Mouse (Mus musculus) layer of hippocampus, postnatal 36 days (tissue): Measurements from ENCODE around the gene Tdrd3. TPM values are rescaled to one million over a fixed set of nuclear protein-coding genes. Genes with fewer than 3 reads are reported as not detected.

ENCODE experiments used
- DNase-seq, 2 experiments: peaks; one replicate each; pipeline ENCODE4 v3.0.0; 2022
- total RNA-seq, 2 experiments: library from RNA; stranded (reverse); gene quantifications; 2 replicates each; pipeline ENCODE4 v1.2.3; 2021

Tdrd3 gene
- 10 to 100 TPM; 28.4 to 29.5 TPM for total RNA-seq

DNA sequence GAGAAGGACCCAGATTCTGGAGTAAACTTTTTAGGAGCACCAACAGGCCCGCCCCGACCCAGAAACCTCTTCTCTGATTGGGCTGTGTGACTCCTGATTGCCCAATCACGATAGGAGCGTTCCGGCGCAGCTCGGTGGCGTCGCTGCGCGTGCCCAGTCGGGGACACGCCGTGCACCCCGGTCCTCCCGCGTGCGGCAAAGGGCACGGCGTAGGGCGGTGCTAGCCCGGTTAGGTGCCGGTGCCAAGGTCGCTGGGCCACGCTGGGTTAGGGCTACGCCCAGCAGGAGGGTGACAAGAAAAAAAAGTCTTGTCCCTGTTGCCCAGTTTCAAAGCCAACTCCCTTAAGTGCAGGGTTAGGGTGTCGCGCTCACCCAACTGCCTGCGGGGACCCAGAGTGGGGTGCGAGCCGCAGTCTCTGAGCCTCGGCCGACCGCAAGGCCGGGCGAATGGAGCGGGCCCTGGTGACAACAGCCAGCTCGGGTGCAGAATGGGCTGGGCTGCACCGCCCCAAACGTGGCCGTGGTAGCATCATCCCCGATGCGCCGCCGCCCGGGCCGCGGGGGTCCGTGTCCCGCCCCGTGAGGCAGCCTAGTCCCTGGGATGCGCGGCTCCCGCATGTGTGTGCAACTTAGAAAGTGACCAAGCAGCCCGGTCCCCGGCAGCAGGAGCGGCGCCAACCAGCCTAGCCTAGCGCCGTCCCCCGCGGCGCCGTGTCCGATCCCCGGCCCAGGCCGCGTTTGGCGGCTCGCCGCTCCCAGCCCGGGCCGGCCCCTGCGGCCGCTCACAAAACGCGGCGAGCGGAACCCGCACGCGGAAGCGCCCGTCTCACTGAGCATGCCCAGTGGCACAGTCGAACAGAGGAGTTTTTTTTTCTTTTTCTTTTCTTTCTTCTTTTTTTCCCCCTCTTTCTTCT, at the start of gene Tdrd3:
Tdrd3 (plus strand) TSS at position 832 of the 914 bp plus-strand sequence.
- peak; percentile 95 to 96 for DNase-seq

DNA sequence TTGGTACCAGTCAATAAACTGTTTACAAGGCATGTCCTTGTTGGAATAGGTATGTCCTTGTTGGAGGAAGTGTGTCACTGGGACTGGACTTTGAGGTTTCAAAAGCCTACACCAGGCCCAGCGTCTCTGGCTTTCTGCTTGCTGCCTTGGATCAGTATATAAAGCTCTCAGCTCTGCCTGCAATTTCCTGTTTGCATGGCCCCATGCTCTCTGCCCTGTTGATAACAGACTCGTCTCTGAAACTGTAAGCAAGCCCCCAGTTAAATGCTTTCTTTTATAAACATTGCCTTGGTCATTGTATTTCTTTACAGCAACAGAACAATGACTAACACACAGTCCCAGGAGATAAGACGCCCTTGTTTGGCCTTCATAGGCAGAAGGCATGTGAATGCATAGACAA, 49.3 kb upstream of the Tdrd3 start:
- DNase-seq = no peak

DNA sequence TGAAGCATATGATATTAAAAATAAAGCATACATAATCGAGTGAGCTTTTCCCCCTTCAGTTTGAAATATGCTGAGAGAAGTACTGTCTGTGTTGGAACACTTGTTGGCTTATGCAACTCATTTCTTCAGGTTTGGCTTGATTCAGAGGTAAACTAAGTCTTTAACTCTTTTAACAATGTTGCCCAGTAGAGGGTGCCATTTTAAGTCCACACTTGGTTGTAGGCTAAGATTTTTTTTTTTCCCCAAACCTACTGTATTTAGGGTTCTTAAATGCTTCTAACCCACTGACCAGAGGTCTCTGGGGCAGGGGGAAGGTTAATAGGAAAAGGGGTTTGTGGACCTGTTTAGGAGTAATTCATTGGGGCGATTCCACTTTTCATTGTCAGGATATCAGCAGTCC, 33.4 kb upstream of the Tdrd3 start:
- no peak for DNase-seq

DNA sequence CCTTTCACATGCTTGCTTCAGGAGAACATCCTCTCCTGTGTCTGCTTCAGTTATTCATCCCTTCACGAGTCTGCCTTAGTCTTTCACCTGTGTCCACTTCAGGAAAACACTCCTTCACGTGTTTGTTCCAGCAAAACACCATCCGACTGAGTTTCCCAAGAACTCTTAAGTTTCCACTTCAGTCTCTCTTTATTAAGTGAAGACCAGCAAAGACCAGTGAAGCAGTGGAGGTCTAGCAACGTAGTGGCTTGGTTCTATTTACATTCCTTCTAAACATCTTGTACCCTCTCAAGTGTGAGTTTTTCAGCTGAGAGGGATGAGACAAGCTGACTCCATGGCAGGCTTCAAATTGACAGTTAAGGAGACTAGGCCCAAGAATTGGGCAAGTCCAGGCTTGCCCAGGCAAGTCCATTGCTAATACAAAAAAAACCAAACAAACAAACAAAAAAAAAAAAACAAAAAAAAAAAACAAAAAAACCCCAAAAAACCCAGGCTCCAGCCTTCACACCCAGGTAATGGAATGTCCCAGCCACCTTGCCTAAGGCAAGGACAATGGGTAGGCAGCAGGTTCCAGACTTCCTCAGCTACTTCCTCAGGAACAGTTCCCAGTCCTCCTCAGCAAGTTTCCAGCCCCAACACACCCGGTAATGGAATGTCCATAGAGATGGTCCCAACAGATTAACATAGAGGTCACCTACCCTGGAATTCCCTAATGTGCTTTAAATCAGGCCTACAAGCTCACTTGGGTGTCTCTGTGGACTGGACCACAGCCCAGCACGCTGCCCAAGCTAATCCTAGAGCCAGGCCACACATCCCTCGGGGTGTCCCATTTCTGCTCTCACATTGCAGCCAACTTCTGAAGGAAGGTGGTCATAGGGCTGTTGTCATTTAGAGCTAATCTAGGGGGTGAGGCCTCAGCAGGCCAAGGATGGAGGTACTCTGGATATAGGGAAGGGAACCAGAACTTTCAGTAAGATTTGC, 31.9 kb upstream of the Tdrd3 start:
- no peak for DNase-seq

DNA sequence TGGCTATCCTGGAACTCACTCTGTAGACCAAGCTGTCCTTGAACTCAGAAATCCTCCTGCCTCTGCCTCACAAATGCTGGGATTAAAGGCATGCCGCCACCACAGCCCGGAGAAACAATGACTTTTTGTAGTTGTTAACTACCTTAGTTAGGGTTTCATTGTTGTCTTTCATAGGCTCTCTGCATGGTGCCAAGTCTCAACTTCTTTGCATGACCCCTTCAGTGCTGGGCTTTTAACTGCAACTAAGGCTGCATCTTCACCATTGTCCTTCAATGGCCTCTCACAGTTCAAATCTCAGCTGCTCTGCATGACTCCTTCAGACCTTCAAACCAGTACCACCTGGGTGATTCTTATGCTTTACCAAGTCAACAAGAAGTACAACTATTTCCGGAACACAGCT, 23.3 kb upstream of the Tdrd3 start:
- DNase-seq = no peak

DNA sequence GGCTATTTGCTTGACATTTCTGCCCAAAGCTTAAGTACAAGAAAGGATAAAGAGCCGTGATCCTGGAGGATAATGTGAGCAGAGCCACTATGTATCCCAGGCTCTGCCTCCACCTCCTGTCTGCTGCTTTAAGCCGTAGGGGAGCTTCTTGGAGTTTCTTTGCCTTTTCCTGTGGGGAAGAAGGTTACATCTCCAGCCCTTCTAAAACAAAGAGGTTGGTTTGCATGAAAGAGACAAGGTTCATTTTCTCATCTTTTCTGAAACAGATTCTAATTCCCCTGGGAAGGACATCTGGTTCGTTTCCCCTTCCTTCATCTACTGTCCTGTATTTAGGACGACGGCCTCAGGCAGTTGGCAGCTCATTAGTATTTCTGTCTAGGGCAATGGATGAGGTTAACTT, 19.8 kb upstream of the Tdrd3 start:
- no peak for DNase-seq

DNA sequence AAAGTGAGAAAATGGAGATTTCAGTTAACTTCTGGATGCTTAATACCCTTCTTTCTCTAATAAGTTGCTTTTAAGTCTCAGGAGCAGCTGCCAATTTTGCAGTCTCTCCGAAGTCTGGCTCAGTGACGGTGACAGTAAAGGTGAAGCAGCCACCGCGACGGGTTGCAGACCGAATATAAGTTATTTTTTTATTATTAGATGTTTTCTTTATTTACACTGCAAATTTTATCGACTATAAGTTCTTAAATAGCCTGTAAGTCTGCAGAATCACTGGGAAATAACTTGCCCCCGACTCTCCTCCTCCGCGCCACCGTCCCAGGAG, 992 bp upstream of the Tdrd3 start:
- DNase-seq = no peak

DNA sequence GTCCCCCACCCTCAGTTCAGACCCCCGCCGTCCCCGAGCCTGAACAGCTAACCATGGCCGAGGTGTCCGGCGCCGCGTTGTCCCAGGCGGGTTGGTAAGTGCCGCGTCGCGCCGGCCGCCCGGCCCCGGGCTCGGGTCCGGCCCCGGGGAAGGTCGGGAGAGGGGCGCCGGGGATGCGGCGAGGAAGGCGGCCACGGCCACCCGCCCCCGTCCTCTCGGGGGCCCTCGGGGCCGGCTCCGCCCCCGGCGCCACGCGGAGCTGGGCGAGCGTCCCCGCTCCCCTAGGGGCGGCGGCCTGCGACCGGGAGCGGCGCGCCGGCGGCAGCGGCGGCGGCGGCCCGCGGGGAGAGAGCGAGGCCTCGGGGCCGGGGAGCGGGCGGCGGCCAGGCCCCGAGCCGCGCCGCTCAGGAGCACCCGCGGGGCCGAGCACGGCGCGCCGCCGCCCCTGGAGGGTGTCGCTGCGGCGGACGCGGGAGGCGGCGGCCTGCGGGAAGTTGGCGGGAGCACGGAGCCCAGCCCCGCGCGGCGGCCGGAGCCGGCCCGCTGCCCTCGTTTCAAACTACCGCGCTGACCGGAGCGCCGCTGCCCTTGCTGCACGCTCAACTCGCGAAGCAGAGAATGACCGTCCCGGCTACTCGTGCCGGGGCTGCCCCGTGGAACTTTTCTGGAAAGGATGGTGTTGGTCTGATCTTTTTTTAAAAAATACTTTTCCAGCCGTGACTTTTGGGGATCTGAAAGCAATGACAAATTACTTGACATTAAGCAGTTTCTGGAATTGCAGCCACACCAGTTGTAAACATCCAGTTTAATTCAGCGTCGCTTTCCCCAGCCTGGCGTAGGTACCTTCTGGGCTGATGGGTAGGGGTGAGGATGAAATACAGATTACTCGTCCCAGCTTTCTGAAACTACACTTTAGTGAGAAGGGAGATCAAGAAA, 584 bp downstream of the Tdrd3 start:
- peak; percentile 35 to 38 for DNase-seq

DNA sequence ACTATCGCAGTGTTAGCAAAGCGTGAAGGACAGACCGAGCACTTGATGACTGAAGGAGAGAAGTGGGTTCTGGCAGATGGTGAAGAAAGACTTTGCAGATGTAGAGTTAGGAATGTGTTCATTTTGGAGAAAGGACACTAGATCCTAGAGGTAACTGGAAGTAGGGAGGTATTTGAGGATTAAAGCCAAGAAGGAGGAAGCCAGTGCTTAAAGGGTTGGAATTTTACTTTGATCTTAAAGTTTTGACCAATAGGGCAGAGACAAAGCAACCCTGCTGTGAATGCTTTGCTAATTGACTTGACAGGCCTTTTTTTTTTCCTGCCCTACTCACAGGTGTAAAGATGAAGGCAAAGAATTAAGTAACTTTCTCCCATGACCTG, 1.2 kb downstream of the Tdrd3 start:
- DNase-seq = no peak

DNA sequence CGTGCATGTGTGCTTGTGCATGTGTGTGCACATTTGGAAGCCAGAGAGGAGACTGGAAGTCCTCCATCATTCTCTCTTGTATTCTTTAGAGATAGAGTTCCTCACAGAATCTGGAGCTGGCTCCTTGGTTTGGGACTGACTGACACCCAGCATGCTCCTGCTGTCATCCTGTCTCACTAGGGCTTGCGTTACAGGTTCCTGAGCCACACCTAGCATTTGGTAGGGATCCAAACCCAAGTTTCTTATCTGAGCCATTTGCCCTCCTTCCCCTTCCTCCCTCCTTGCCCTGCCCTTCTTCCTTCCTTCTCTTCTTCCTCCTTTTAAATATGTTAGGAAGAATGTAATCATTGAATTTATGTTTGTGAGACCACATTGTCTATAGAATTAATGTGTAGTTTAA, 3.3 kb downstream of the Tdrd3 start:
- no peak for DNase-seq

DNA sequence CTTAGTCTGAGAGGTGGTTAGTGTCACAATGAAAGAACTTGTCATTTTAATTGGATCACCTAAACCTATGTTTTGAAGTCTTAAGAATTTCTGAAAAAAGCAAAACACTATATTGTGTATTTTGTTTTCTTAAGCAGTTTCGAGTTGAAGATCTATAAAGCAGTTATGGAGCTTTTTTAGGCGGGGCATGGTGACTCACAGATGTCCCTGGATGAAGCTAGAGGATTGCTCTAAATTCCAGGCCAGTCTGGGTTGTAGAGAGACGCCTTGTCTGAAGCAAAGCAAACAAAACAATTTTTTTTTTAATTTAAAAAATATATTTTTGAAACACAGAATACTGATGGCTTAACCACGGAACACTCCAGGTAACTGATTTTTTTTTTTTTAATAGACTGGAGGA, 4.1 kb downstream of the Tdrd3 start:
- no peak for DNase-seq

DNA sequence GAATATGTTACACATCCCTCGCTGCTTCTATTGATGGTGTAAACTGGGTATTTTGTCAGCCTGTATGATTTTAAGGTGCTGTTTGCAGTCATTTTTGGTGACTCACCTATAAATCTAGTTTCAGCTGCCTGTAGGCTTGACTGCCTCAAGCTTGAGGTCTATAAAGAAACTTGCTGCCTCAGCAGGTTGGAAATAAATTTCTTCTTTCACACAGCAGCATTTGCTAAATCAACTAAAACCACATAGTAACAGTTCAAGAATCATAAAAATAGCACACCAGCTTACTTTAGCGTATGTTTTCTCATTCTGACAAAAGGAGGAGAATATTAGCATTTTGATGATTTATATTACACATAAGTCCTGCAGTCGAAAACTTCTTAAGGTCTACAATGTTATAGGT, 6.0 kb downstream of the Tdrd3 start:
- DNase-seq = no peak

DNA sequence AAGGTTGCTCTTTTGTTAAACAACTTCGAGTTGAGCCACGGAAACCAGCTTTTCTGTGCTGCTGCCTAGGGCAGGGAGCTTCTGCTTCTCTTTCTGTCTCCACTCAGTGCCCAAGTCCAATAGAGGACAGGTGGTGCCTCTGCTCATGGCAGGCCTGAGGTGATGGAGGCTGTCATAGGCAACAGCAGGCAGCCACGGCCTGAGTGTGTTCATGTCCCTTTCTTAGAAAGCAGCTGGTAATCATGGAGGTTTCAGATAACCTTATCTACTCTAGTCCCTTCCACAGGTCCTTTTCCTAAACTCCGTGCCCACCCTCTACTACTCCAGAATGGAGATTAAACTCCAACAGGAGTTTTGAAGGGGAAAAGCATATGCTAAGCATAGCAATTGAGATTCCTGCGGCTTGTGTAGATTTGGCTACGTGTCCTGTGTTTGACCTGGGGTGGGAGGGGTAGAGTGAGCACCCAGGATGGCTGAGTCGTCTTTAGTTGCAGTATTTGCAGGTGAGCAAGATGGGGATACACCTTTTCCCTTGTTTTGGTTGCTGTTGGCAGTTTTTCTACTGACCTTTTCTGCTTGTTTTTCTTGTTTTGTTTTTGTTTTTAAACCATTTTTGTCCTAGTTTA, 10.0 kb downstream of the Tdrd3 start:
- DNase-seq = no peak

DNA sequence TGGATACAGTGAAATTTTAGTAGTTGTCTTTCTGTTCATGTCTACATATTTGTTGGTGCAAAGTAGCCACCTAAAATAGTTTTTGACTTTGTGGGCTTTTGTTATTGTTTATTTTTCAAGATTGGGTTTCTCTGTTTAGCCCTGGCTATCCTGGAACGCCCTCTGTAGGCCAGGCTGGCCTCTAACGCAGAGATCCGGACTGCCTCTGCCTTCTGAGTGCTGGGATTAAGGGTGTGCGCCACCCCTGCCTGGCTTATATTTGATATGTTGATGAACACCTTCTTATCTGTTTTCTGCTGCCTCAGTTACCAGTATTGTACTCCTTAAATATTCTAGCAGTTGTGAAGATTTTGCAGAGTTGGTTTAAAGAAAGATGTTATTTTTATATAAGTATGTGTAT, 10.6 kb downstream of the Tdrd3 start:
- DNase-seq = no peak

DNA sequence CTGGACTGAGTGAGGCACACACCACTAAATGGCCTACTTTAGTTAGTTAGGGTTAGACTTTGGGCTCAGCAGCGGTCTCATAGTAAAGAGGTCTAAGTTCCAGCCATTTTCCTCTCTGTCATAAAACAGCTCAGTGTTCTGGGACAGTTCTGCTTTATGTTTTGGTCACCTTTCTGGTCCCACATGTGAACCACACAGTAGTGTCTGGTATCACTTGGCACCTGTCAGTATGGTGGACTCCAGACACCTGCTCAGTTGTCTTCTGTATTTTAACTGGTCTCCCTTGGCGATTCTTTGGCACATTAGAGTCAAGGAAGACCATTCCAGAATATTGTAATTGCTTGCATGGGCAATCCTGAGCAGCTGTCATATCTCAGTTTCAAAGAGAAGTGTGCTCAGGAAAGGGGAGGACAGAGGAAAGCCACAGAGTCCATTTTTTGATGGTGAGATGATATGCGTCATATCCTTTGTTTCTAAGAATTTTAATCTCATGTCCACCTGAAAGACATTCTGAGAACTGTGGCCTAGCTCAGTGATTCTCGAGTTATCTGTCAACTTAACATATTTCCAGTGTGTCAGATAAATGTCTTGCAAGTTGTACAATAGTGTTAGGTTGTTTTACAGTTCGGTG, 11.3 kb downstream of the Tdrd3 start:
- DNase-seq = no peak

DNA sequence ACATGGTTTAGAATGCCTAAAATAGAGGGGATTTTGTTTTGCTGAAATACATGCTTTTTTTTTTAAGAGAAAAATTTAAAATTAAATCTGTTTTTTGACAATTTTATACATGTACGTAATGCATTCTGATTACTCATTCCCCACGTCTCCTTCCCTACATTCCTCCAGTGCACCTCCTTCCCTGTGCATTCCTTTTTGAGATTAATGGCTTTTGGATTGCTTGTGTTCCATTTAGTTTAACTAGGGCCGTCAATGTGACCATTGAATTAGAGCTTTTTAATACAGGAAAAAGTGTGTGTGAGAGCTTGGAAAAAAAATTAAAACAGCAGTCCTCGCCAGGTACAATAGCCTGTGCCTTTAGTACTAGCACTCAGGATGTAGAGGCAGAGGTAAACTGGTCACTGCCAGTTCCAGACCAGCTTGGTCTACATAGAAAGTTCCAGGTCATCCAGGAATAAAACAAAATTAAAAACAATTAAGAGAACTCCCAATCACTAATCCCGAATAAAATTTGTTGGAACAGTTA, 17.0 kb downstream of the Tdrd3 start:
- DNase-seq = no peak

DNA sequence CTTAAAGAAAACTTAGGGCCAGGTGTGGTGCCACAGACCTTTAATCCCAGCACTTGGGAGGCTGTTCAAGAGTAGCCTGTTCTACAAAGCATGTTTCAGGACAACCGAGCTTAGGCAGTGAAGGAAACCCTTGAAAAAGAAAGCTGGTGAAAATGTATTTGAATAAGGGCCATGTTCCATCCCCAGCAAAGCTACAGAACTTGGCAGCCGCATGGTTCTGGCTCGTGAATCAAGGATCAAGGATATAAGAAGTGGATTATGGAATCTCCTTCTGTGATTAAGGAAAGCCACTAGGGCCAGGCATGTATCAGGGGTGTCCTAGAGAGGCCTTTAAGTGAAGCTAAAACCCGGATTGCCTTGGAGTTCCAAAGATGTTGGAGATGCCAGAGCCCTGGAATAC, 18.9 kb downstream of the Tdrd3 start:
- no peak for DNase-seq

DNA sequence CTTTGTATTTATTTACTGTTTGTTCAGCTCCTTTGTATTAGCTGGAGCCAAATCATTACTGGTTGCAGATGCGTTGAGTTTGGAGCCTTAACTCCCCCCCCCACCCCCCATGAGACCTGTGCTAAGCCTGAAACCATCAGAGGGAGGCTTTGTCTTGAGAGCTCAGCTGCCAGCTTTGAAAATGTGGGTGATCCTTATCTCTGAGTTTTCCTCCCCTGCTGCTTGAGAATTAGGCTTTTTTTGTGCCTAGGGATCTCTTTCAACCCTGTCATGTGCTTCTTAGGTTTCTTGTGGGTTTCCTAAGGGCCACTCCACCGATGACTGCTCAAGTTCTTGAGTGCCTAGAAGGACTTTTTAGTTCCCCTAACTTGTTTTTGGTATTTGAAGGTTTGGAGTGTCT, 23.3 kb downstream of the Tdrd3 start:
- no peak for DNase-seq

DNA sequence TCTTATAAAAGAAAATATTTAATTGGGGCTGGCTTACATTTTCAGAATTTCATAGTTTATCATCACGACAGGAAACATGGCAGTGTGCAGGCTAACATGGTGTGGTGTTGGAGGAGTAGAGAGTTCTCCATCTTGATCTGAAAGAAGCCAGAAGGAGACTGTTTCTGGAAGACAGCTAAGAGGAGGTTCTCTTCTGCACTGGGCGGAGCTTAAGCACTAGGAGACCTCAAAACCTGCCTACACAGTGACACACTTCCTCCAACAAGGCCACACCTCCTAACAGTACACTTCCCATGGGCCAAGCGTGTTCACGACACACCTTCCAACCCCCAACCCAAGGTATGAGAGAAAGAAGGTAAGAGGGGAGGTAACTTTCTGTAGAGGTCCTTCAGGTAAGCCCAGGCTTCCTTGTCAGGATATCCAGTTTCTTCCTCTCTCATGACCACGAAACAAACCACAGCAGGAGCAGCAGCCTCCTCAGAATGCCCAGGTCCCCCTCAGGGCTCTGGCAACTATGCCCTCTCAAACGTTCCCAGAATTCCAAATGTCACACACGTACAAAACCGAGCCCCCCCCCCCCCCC, 30.0 kb downstream of the Tdrd3 start:
- no peak for DNase-seq

DNA sequence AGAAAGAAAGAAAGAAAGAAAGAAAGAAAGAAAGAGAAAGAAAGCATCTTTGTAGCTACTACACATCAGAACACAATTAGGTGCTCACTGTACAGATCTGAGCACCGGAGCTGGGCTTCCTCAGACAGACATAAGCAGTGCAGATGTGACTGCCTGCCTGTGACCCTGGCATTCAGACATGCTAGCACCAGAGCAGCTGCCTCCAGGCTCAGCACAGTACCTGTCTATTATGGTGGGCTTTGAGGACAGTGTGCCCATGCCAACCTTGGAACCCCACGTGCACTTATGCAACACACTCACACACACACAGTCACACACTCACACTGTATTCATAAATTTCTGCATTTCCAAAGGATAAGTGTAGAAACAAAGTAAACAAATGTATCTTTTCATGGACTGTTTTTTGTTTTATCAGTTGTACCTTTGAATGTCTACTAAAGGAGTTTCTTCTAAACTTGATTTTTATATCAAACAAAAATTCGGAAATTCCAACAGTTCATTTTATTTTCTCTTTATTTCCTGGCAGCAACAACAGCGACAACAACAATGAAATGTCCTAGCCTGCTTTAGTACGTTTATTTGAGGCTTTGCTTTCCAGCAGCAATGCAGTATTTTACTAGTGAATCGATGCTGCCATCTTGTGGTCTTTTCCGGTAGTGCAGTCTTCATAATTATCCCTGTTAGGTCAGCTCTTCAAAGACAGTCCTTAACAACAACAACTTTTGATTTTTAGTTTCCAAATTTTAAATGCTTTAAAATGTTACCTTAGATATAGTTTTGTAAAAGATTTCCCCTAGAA, 35.4 kb downstream of the Tdrd3 start:
- peak; percentile 32 to 73 for DNase-seq
